Mouse (Mus musculus): ENCODE data around the gene C3ar1.
A peak's percentile ranks its signal among the peaks of the same experiment; 100 is the strongest.

The C3ar1 gene

GRCm38 (mm10) chr6:122855955-122856354, at the start of gene C3ar1:
Gene C3ar1, minus strand, starts transcription at chr6:122856161.
- peak; percentile 97 for DNase-seq (ENCODE audit: low read depth)

GRCm38 (mm10) chr6:122892442-122893049, 36.6 kb upstream of the C3ar1 start:
- peak; percentile 85 for DNase-seq (ENCODE audit: low read depth)

- peak; percentile 83 for DNase-seq (ENCODE audit: low read depth)
Measured at GRCm38 (mm10) chr6:122889599-122889998, 33.6 kb upstream of the C3ar1 start.

GRCm38 (mm10) chr6:122883603-122884002, 27.6 kb upstream of the C3ar1 start:
- no peak for DNase-seq (ENCODE audit: low read depth)

- DNase-seq (ENCODE audit: low read depth), result no peak
Measured at GRCm38 (mm10) chr6:122881287-122881686, 25.3 kb upstream of the C3ar1 start.

- DNase-seq (ENCODE audit: low read depth), result no peak
Measured at GRCm38 (mm10) chr6:122879781-122880505, 24.0 kb upstream of the C3ar1 start.

- DNase-seq (ENCODE audit: low read depth), result no peak
Measured at GRCm38 (mm10) chr6:122879141-122879735, 23.3 kb upstream of the C3ar1 start.

GRCm38 (mm10) chr6:122874720-122875389, 18.9 kb upstream of the C3ar1 start:
- peak; percentile 53 for DNase-seq (ENCODE audit: low read depth)

GRCm38 (mm10) chr6:122873871-122874719, 18.1 kb upstream of the C3ar1 start, which contains the start of gene Necap1:
Gene Necap1, plus strand, starts transcription at chr6:122874474.
- peak; percentile 95 for DNase-seq (ENCODE audit: low read depth)

- peak; percentile 89 for DNase-seq (ENCODE audit: low read depth)
Measured at GRCm38 (mm10) chr6:122872800-122873199, 16.8 kb upstream of the C3ar1 start.

- no peak for DNase-seq (ENCODE audit: low read depth)
Measured at GRCm38 (mm10) chr6:122869846-122870245, 13.9 kb upstream of the C3ar1 start.

GRCm38 (mm10) chr6:122867914-122868313, 12.0 kb upstream of the C3ar1 start:
- peak; percentile 61 for DNase-seq (ENCODE audit: low read depth)

GRCm38 (mm10) chr6:122862871-122863270, 6.9 kb upstream of the C3ar1 start:
- peak; percentile 91 for DNase-seq (ENCODE audit: low read depth)

- DNase-seq (ENCODE audit: low read depth), result peak; percentile 51
Measured at GRCm38 (mm10) chr6:122862434-122862833, 6.5 kb upstream of the C3ar1 start.

GRCm38 (mm10) chr6:122854552-122854951, 1.4 kb downstream of the C3ar1 start:
- DNase-seq (ENCODE audit: low read depth), result no peak

- peak; percentile 80 for DNase-seq (ENCODE audit: low read depth)
Measured at GRCm38 (mm10) chr6:122852696-122853095, 3.3 kb downstream of the C3ar1 start.

- no peak for DNase-seq (ENCODE audit: low read depth)
Measured at GRCm38 (mm10) chr6:122843759-122844158, 12.2 kb downstream of the C3ar1 start.

- no peak for DNase-seq (ENCODE audit: low read depth)
Measured at GRCm38 (mm10) chr6:122837539-122837938, 18.4 kb downstream of the C3ar1 start.

GRCm38 (mm10) chr6:122836974-122837373, 19.0 kb downstream of the C3ar1 start:
- no peak for DNase-seq (ENCODE audit: low read depth)

GRCm38 (mm10) chr6:122834365-122834764, 21.6 kb downstream of the C3ar1 start:
- peak; percentile 78 for DNase-seq (ENCODE audit: low read depth)

- DNase-seq (ENCODE audit: low read depth), result no peak
Measured at GRCm38 (mm10) chr6:122832880-122833279, 23.1 kb downstream of the C3ar1 start.

- peak; percentile 50 for DNase-seq (ENCODE audit: low read depth)
Measured at GRCm38 (mm10) chr6:122828086-122828485, 27.9 kb downstream of the C3ar1 start.

Measured in 416B (cell line).